Mouse (Mus musculus): Measurements from ENCODE around the gene Mfsd12.
A peak's percentile ranks its signal among the peaks of the same experiment; 100 is the strongest.

Gene Mfsd12

GRCm38 (mm10) chr10:81356991-81357844 lies at the start of gene Mfsd12:
Gene Mfsd12 (plus strand): TSS chr10:81357491.
- DNase-seq: peak; percentile 99

- DNase-seq: no peak
Observed at GRCm38 (mm10) chr10:81309571-81309970, 47.7 kb upstream of the Mfsd12 start.

- DNase-seq: no peak
Observed at GRCm38 (mm10) chr10:81313581-81313980, 43.7 kb upstream of the Mfsd12 start.

- DNase-seq: no peak
Observed at GRCm38 (mm10) chr10:81314201-81314600, 43.1 kb upstream of the Mfsd12 start.

- DNase-seq: peak; percentile 91
Observed at GRCm38 (mm10) chr10:81315587-81315986, 41.7 kb upstream of the Mfsd12 start.

- no peak for DNase-seq
Observed at GRCm38 (mm10) chr10:81316338-81317060, 40.8 kb upstream of the Mfsd12 start.

GRCm38 (mm10) chr10:81317273-81317672 lies 40.0 kb upstream of the Mfsd12 start:
- DNase-seq: peak; percentile 96

- DNase-seq: peak; percentile 96
Observed at GRCm38 (mm10) chr10:81318589-81319329, 38.5 kb upstream of the Mfsd12 start.

- DNase-seq: peak; percentile 96
Observed at GRCm38 (mm10) chr10:81319330-81319699, 38.0 kb upstream of the Mfsd12 start.

- DNase-seq: no peak
Observed at GRCm38 (mm10) chr10:81319741-81320549, 37.3 kb upstream of the Mfsd12 start.

- peak; percentile 100 for DNase-seq
Observed at GRCm38 (mm10) chr10:81320550-81321347, 36.5 kb upstream of the Mfsd12 start, which contains the start of gene Cactin. Gene Cactin (plus strand): TSS chr10:81321103.

- no peak for DNase-seq
Observed at GRCm38 (mm10) chr10:81321436-81321835, 35.9 kb upstream of the Mfsd12 start.

GRCm38 (mm10) chr10:81322444-81322843 lies 34.8 kb upstream of the Mfsd12 start:
- peak; percentile 96 for DNase-seq

GRCm38 (mm10) chr10:81323141-81323775 lies 34.0 kb upstream of the Mfsd12 start:
- peak; percentile 93 for DNase-seq

- DNase-seq: peak; percentile 93
Observed at GRCm38 (mm10) chr10:81323791-81324530, 33.3 kb upstream of the Mfsd12 start.

- peak; percentile 94 for DNase-seq
Observed at GRCm38 (mm10) chr10:81325176-81325575, 32.1 kb upstream of the Mfsd12 start.

GRCm38 (mm10) chr10:81325781-81326180 lies 31.5 kb upstream of the Mfsd12 start:
- DNase-seq: peak; percentile 92

GRCm38 (mm10) chr10:81326858-81327257 lies 30.4 kb upstream of the Mfsd12 start:
- peak; percentile 99 for DNase-seq

GRCm38 (mm10) chr10:81327959-81328358 lies 29.3 kb upstream of the Mfsd12 start:
- peak; percentile 97 for DNase-seq

GRCm38 (mm10) chr10:81328386-81328785 lies 28.9 kb upstream of the Mfsd12 start, which contains the start of gene Tbxa2r:
Gene Tbxa2r (plus strand): TSS chr10:81328731.
- peak; percentile 99 for DNase-seq

Measured in heart, adult 11 months (tissue).